Mouse (Mus musculus): Measurements from ENCODE around the gene Slc7a12. TPM values are rescaled to one million over a fixed set of nuclear protein-coding genes. Genes with fewer than 3 reads are reported as not detected.

Slc7a12 gene
- not detected in 2 replicates for polyA plus RNA-seq (2012; rRNA removed; ENCODE audit: low replicate concordance)

GRCm38 (mm10) chr3:14480397-14480796 is at the start of gene Slc7a12:
TSS of gene Slc7a12 (plus strand) at chr3:14480697.

Other genes starting within 250 kb of the Slc7a12 start
- 0.82 and 1.8 TPM in 2 replicates for gene 1810022K09Rik, start 130.6 kb downstream of the Slc7a12 start, polyA plus RNA-seq (2012; rRNA removed; ENCODE audit: low replicate concordance)
- 5.3 and 6.0 TPM in 2 replicates for gene Car13, start 161.0 kb downstream of the Slc7a12 start, polyA plus RNA-seq (2012; rRNA removed; ENCODE audit: low replicate concordance)